Mouse (Mus musculus) heart, embryonic 16.5 days (tissue): Measurements from ENCODE around the gene Chd5. TPM values are rescaled to one million over a fixed set of nuclear protein-coding genes. Genes with fewer than 3 reads are reported as not detected.
A peak's percentile ranks its signal among the peaks of the same experiment; 100 is the strongest.

Experiments used
- ATAC-seq: fragments of 200-750 bp; cut with Nextera tagmentation; replicated peaks from 2 replicates; pipeline ENCODE4 v1.8.0; 2017; ENCODE audit warnings: moderate number of reproducible peaks; ENCODE audit not compliant: insufficient read depth, low FRiP score; ENCODE audit errors: extremely low read depth
- H3K27ac ChIP-seq: fragments of 300-500 bp; sonication (generic); 2 replicates; pipeline ENCODE4 v1.5.1; 2014; ENCODE audit warnings: mild to moderate bottlenecking, low read length, control low read depth, moderate library complexity
- H3K27me3 ChIP-seq: fragments of 300-500 bp; sonication (generic); 2 replicates; pipeline ENCODE4 v1.6.1; 2014; ENCODE audit warnings: low read length, mixed read lengths; ENCODE audit not compliant: control insufficient read depth, insufficient read depth
- H3K36me3 ChIP-seq: fragments of 300-500 bp; sonication (generic); 2 replicates; pipeline ENCODE4 v1.6.1; 2014; ENCODE audit not compliant: control insufficient read depth, insufficient read depth
- H3K4me1 ChIP-seq: fragments of 300-500 bp; sonication (generic); 2 replicates; pipeline ENCODE4 v1.6.1; 2014; ENCODE audit warnings: low read length, mixed read lengths; ENCODE audit not compliant: control insufficient read depth, insufficient read depth
- H3K4me2 ChIP-seq: fragments of 300-500 bp; sonication (generic); 2 replicates; pipeline ENCODE4 v1.6.1; 2014; ENCODE audit warnings: low read depth, mild to moderate bottlenecking, control low read depth, low read length
- H3K4me3 ChIP-seq: fragments of 300-500 bp; sonication (generic); 2 replicates; pipeline ENCODE4 v1.5.1; 2014; ENCODE audit warnings: mild to moderate bottlenecking, control low read depth, low read length
- H3K9ac ChIP-seq: fragments of 300-500 bp; sonication (generic); 2 replicates; pipeline ENCODE4 v1.6.1; 2014; ENCODE audit warnings: low read length, control low read depth
- H3K9me3 ChIP-seq: fragments of 300-500 bp; sonication (generic); replicated peaks from 2 replicates; pipeline ENCODE4 v1.6.1; 2016; ENCODE audit warnings: low read length; ENCODE audit not compliant: control insufficient read depth
- WGBS: fragments of 180-500 bp; shearing (Covaris S2); extraction: QIAGEN DNeasy Blood & Tissue Kit; methylation state at CpG from one replicate; pipeline ENCODE4 v1.1.7; 2014; 5-methylcytosine and 5-hydroxymethylcytosine counted together
- polyA plus RNA-seq: library from polyadenylated mRNA; unstranded; fragments of >200 nt; fragmentation: Nextera tagmentation; extraction: Ambion mirVana; gene quantifications from 2 replicates; pipeline ENCODE4 v1.2.1, GENCODE M21; 2015

Chd5 gene
- 0.02 and 0.04 TPM in 2 replicates for polyA plus RNA-seq

- no peak for ATAC-seq
- H3K9ac ChIP-seq, result peak within 1 kb of the TSS; percentile 48
- peaks cover 17% of the 10 kb centered on the region for H3K36me3 ChIP-seq
- H3K4me1 ChIP-seq, result peaks cover 6% of the 10 kb centered on the region
- peaks cover 56% of the 10 kb centered on the region for H3K27me3 ChIP-seq
- 2% methylated on average over 98 of the region's 120 CpGs for WGBS
- H3K4me2 ChIP-seq, result peak within 1 kb of the TSS; percentile 92
- no peak within 1 kb of the TSS for H3K27ac ChIP-seq
- no peaks in the 10 kb centered on the region for H3K9me3 ChIP-seq
- peak within 1 kb of the TSS; percentile 53 for H3K4me3 ChIP-seq
Measured at GRCm38 (mm10) chr4:152338419-152339292, at the start of gene Chd5. Gene Chd5 (plus strand): TSS chr4:152338651.

GRCm38 (mm10) chr4:152290385-152290784 lies 48.1 kb upstream of the Chd5 start:
- no peak for ATAC-seq
- no peak overlapping the region for H3K9ac ChIP-seq

GRCm38 (mm10) chr4:152290991-152291390 lies 47.5 kb upstream of the Chd5 start:
- no peak for ATAC-seq
- no peak overlapping the region for H3K9ac ChIP-seq
- H3K36me3 ChIP-seq, result no peaks in the 10 kb centered on the region
- no peak overlapping the region for H3K4me2 ChIP-seq
- no peak overlapping the region for H3K27ac ChIP-seq
- peaks cover 17% of the 10 kb centered on the region for H3K4me1 ChIP-seq
- H3K9me3 ChIP-seq, result no peaks in the 10 kb centered on the region
- WGBS, result 26% methylated on average over 11 of the region's 11 CpGs
- no peak overlapping the region for H3K4me3 ChIP-seq
- peaks cover 64% of the 10 kb centered on the region for H3K27me3 ChIP-seq

More at GRCm38 (mm10) chr4:152290385-152290784, 48.1 kb upstream of the Chd5 start:
- H3K27me3 ChIP-seq, result peaks cover 69% of the 10 kb centered on the region
- no peaks in the 10 kb centered on the region for H3K36me3 ChIP-seq
- H3K9me3 ChIP-seq, result no peaks in the 10 kb centered on the region
- H3K27ac ChIP-seq, result no peak overlapping the region
- H3K4me1 ChIP-seq, result peaks cover 15% of the 10 kb centered on the region
- H3K4me3 ChIP-seq, result peak overlapping the region; percentile 27
- H3K4me2 ChIP-seq, result peak overlapping the region; percentile 34
- WGBS, result under 1% methylated on average over 39 of the region's 39 CpGs

- no peaks in the 10 kb centered on the region for H3K9me3 ChIP-seq
- H3K4me2 ChIP-seq, result peak within 1 kb of the TSS; percentile 34
- H3K4me3 ChIP-seq, result peak within 1 kb of the TSS; percentile 27
- no peak for ATAC-seq
- no peak within 1 kb of the TSS for H3K9ac ChIP-seq
- no peak within 1 kb of the TSS for H3K27ac ChIP-seq
- peaks cover 15% of the 10 kb centered on the region for H3K4me1 ChIP-seq
- peaks cover 59% of the 10 kb centered on the region for H3K27me3 ChIP-seq
- H3K36me3 ChIP-seq, result no peaks in the 10 kb centered on the region
- 32% methylated on average over 6 of the region's 6 CpGs for WGBS
Measured at GRCm38 (mm10) chr4:152291562-152291961, 46.9 kb upstream of the Chd5 start, which contains the start of gene Hes3. Gene Hes3 (minus strand): TSS chr4:152291662.

- H3K27ac ChIP-seq, result no peak overlapping the region
- no peak overlapping the region for H3K4me2 ChIP-seq
- peaks cover 16% of the 10 kb centered on the region for H3K4me1 ChIP-seq
- H3K9me3 ChIP-seq, result no peaks in the 10 kb centered on the region
- 38% methylated on average over 12 of the region's 12 CpGs for WGBS
- H3K4me3 ChIP-seq, result no peak overlapping the region
- ATAC-seq, result no peak
- no peaks in the 10 kb centered on the region for H3K36me3 ChIP-seq
- H3K9ac ChIP-seq, result no peak overlapping the region
- peaks cover 52% of the 10 kb centered on the region for H3K27me3 ChIP-seq
Measured at GRCm38 (mm10) chr4:152292102-152292765, 46.2 kb upstream of the Chd5 start.

- no peak for ATAC-seq
- Histone ChIP-seq H3K4me3 (no peak overlapping the region), H3K4me1 (peaks cover 24% of the 10 kb centered on the region), H3K9me3 (no peaks in the 10 kb centered on the region), H3K27ac (peak overlapping the region; percentile 51), H3K9ac (no peak overlapping the region), H3K36me3 (no peaks in the 10 kb centered on the region), H3K27me3 (peaks cover 37% of the 10 kb centered on the region), H3K4me2 (no peak overlapping the region)
- WGBS, result 45% methylated on average over 10 of the region's 10 CpGs
Measured at GRCm38 (mm10) chr4:152294188-152294929, 44.1 kb upstream of the Chd5 start.

- Histone ChIP-seq H3K4me3 (no peak overlapping the region), H3K4me1 (peaks cover 20% of the 10 kb centered on the region), H3K4me2 (peak overlapping the region; percentile 12), H3K36me3 (0 out of 2 replicates have a peak, but pooled peaks cover 3% of the 10 kb centered on the region), H3K27ac (peak overlapping the region; percentile 30), H3K27me3 (peaks cover 22% of the 10 kb centered on the region), H3K9me3 (no peaks in the 10 kb centered on the region), H3K9ac (no peak overlapping the region)
- no peak for ATAC-seq
- WGBS, result 31% methylated on average over 4 of the region's 4 CpGs
Measured at GRCm38 (mm10) chr4:152295916-152296315, 42.5 kb upstream of the Chd5 start.

GRCm38 (mm10) chr4:152296371-152296770 lies 42.1 kb upstream of the Chd5 start:
- H3K4me3 ChIP-seq, result peak overlapping the region; percentile 76
- H3K27ac ChIP-seq, result peak overlapping the region; percentile 81
- peak overlapping the region; percentile 83 for H3K4me2 ChIP-seq
- peak overlapping the region; percentile 76 for H3K9ac ChIP-seq
- H3K36me3 ChIP-seq, result 0 out of 2 replicates have a peak, but pooled peaks cover 3% of the 10 kb centered on the region
- peaks cover 18% of the 10 kb centered on the region for H3K27me3 ChIP-seq
- H3K9me3 ChIP-seq, result no peaks in the 10 kb centered on the region
- peaks cover 20% of the 10 kb centered on the region for H3K4me1 ChIP-seq
- WGBS, result 9% methylated on average over 8 of the region's 8 CpGs
- no peak for ATAC-seq
